Mouse (Mus musculus) MEL (cell line): ENCODE results near the gene Rrp8.

Source experiments
- CHD2 ChIP-seq: IDR thresholded peaks from 2 replicates; pipeline ENCODE4 v1.6.1; 2011; ENCODE audit warnings: low read length, improper control_type of control experiment
- CTCF ChIP-seq, 3 experiments: IDR thresholded peaks in 2 of 3; conservative IDR thresholded peaks in 1 of 3; 2 replicates each; pipeline ENCODE4 v1.5.1; 2011 to 2012; ENCODE audit warnings: low read length in 3 of 3, low read depth in 2 of 3, mild to moderate bottlenecking in 2 of 3, improper control_type of control experiment in 1 of 3, inconsistent platforms in 1 of 3, mixed read lengths in 1 of 3, moderate library complexity in 1 of 3; ENCODE audit not compliant: control insufficient read depth in 1 of 3, insufficient read depth in 1 of 3, poor library complexity in 1 of 3, severe bottlenecking in 1 of 3
- E2F4 ChIP-seq: IDR thresholded peaks from 2 replicates; pipeline ENCODE4 v1.6.1; 2011; ENCODE audit warnings: low read depth, low read length, improper control_type of control experiment, borderline replicate concordance
- ELF1 ChIP-seq: IDR thresholded peaks from 2 replicates; pipeline ENCODE4 v1.6.1; 2014; ENCODE audit warnings: low read depth, mild to moderate bottlenecking, inconsistent platforms, low read length, improper control_type of control experiment, moderate library complexity
- HCFC1 ChIP-seq: IDR thresholded peaks from 2 replicates; pipeline ENCODE4 v1.6.1; 2012; ENCODE audit warnings: low read depth, mild to moderate bottlenecking, inconsistent platforms, low read length, improper control_type of control experiment, moderate library complexity
- MAFK ChIP-seq: IDR thresholded peaks from 2 replicates; pipeline ENCODE4 v1.6.1; 2011; ENCODE audit warnings: low read depth, mild to moderate bottlenecking, low read length, improper control_type of control experiment, borderline replicate concordance
- MAZ ChIP-seq: IDR thresholded peaks from 2 replicates; pipeline ENCODE4 v1.6.1; 2012; ENCODE audit warnings: low read depth, mild to moderate bottlenecking, inconsistent platforms, low read length, improper control_type of control experiment
- POLR2A ChIP-seq, 2 experiments: IDR thresholded peaks; 2 replicates each; pipeline ENCODE4 v1.6.1; 2011 to 2012; ENCODE audit warnings: low read length in 2 of 2, mild to moderate bottlenecking in 2 of 2, control low read depth in 1 of 2, improper control_type of control experiment in 1 of 2, low read depth in 1 of 2, moderate library complexity in 1 of 2; ENCODE audit not compliant: control insufficient read depth in 1 of 2, insufficient read depth in 1 of 2, poor library complexity in 1 of 2
- POLR2AphosphoS2 ChIP-seq: IDR thresholded peaks from 2 replicates; pipeline ENCODE4 v1.6.1; 2011; ENCODE audit warnings: low read length, improper control_type of control experiment
- ZNF384 ChIP-seq: IDR thresholded peaks from 2 replicates; pipeline ENCODE4 v1.6.1; 2012; ENCODE audit warnings: low read depth, mild to moderate bottlenecking, inconsistent platforms, low read length, improper control_type of control experiment

- TF ChIP-seq POLR2AphosphoS2 (no peak), MAZ (no peak), ELF1 (no peak), CHD2 (no peak), CTCF (IDR thresholded peaks at IDR 0.05 in 2 of 3, conservative IDR thresholded peaks at IDR 0.05 in 1 of 3; ENCODE audit: control insufficient read depth in 1 of 3, insufficient read depth in 1 of 3, low read depth in 2 of 3, low read length in 3 of 3, poor library complexity in 1 of 3, severe bottlenecking in 1 of 3) (no peak), E2F4 (no peak), POLR2A (IDR thresholded peaks at IDR 0.05; ENCODE audit: control insufficient read depth in 1 of 2, insufficient read depth in 1 of 2, low read depth in 1 of 2, low read length in 2 of 2, poor library complexity in 1 of 2) (no peak), MAFK (no peak), ZNF384 (no peak), HCFC1 (no peak)
Observed at GRCm38 (mm10) chr7:105761813-105762484, 24.8 kb upstream of the Rrp8 start.
